Mouse (Mus musculus) MEL (cell line): Measurements from ENCODE around the gene Olfr330. TPM values are rescaled to one million over a fixed set of nuclear protein-coding genes. Genes with fewer than 3 reads are reported as not detected.

Experiments
- DNase-seq: peaks from one replicate; pipeline ENCODE4 v3.0.0; 2011; ENCODE audit warnings: low read depth, low spot score
- H3K27ac ChIP-seq: 2 replicates; pipeline ENCODE4 v1.5.1; 2012; ENCODE audit warnings: low read depth, mild to moderate bottlenecking, control low read depth, low read length, moderate library complexity; ENCODE audit not compliant: control insufficient read depth
- H3K27me3 ChIP-seq, 2 experiments: fragments of 150-350 bp in 1 of 2; sonication (generic) in 1 of 2; 2 replicates each; pipeline ENCODE4 v1.6.1; 2012; ENCODE audit warnings: low read length in 2 of 2, mild to moderate bottlenecking in 2 of 2, improper control_type of control experiment in 1 of 2, moderate library complexity in 1 of 2; ENCODE audit not compliant: insufficient read depth in 2 of 2, control insufficient read depth in 1 of 2
- H3K36me3 ChIP-seq, 2 experiments: 2 replicates each; pipeline ENCODE4 v1.6.1; 2012 to 2014; ENCODE audit warnings: low read length in 2 of 2, improper control_type of control experiment in 1 of 2, inconsistent platforms in 1 of 2, mild to moderate bottlenecking in 1 of 2; ENCODE audit not compliant: insufficient read depth in 2 of 2, control insufficient read depth in 1 of 2
- H3K4me1 ChIP-seq, 2 experiments: fragments of 150-350 bp in 1 of 2; sonication (generic) in 1 of 2; 2 replicates each; pipeline ENCODE4 v1.6.1; 2012; ENCODE audit warnings: low read length in 2 of 2, improper control_type of control experiment in 1 of 2, mild to moderate bottlenecking in 1 of 2; ENCODE audit not compliant: insufficient read depth in 2 of 2, control insufficient read depth in 1 of 2
- H3K4me3 ChIP-seq, 2 experiments: fragments of 150-350 bp in 1 of 2; sonication (generic) in 1 of 2; 2 replicates each; pipeline ENCODE4 v1.5.1; 2012; ENCODE audit warnings: low read depth in 2 of 2, low read length in 2 of 2, mild to moderate bottlenecking in 2 of 2, moderate library complexity in 2 of 2, control low read depth in 1 of 2, improper control_type of control experiment in 1 of 2; ENCODE audit not compliant: control insufficient read depth in 1 of 2, insufficient read depth in 1 of 2
- H3K79me2 ChIP-seq: 2 replicates; pipeline ENCODE4 v1.6.1; 2012; ENCODE audit warnings: mild to moderate bottlenecking, low read length, moderate library complexity; ENCODE audit not compliant: control insufficient read depth, poor library complexity, insufficient read depth
- H3K9ac ChIP-seq: 2 replicates; pipeline ENCODE4 v1.6.1; 2012; ENCODE audit warnings: low read depth, mild to moderate bottlenecking, control low read depth, low read length, moderate library complexity; ENCODE audit not compliant: control insufficient read depth, poor library complexity, severe bottlenecking
- H3K9me3 ChIP-seq: fragments of 150-350 bp; sonication (generic); replicated peaks from 2 replicates; pipeline ENCODE4 v1.6.1; 2012; ENCODE audit warnings: mild to moderate bottlenecking, low read length, improper control_type of control experiment, moderate library complexity; ENCODE audit not compliant: insufficient read depth
- MEF2A ChIP-seq: IDR thresholded peaks from 2 replicates; pipeline ENCODE4 v1.6.1; 2014; ENCODE audit warnings: low read depth, mild to moderate bottlenecking, inconsistent platforms, low read length, improper control_type of control experiment; ENCODE audit not compliant: poor library complexity, insufficient replicate concordance, severe bottlenecking; ENCODE audit errors: extremely low read depth
- MYB ChIP-seq: IDR thresholded peaks from 2 replicates; pipeline ENCODE4 v1.6.1; 2011; ENCODE audit warnings: mild to moderate bottlenecking, low read depth, low read length, improper control_type of control experiment
- POLR2AphosphoS2 ChIP-seq: IDR thresholded peaks from 2 replicates; pipeline ENCODE4 v1.6.1; 2011; ENCODE audit warnings: low read length, improper control_type of control experiment
- TBP ChIP-seq: IDR thresholded peaks from 2 replicates; pipeline ENCODE4 v1.8.0; 2011; ENCODE audit warnings: low read depth, low read length, improper control_type of control experiment
- ZKSCAN1 ChIP-seq: IDR thresholded peaks from 2 replicates; pipeline ENCODE4 v1.6.1; 2012; ENCODE audit warnings: low read depth, mild to moderate bottlenecking, inconsistent platforms, low read length, improper control_type of control experiment, moderate library complexity
- polyA plus RNA-seq, 2 experiments: library from polyadenylated mRNA; stranded (reverse) in 1 of 2; unstranded in 1 of 2; fragments of >175 nt in 1 of 2; fragments of >200 nt in 1 of 2; gene quantifications; 2 replicates each; pipeline versions ENCODE4 v1.2.1 to v1.2.4; 2012; ENCODE audit warnings: low replicate concordance in 2 of 2, low read depth in 1 of 2; ENCODE audit not compliant: insufficient read length in 2 of 2, insufficient read depth in 1 of 2, missing spikeins in 1 of 2
- total RNA-seq: library from RNA; depleted of rRNA; stranded (reverse); fragments of 300-350 nt; gene quantifications from 2 replicates; pipeline ENCODE4 v1.2.3, GENCODE M21; 2012; rRNA removed

Gene Olfr330
- total and polyA plus RNA-seq, 3 experiments: not detected

- no peak within 1 kb of the TSS for H3K9ac ChIP-seq
- peaks cover 12 to 14% of the 10 kb centered on the region in 2 experiments for H3K27me3 ChIP-seq
- no peaks in the 10 kb centered on the region for H3K4me1 ChIP-seq
- TF ChIP-seq MEF2A: no peak
- no peak for TF ChIP-seq TBP
- TF ChIP-seq MYB: no peak
- no peak for TF ChIP-seq ZKSCAN1
- TF ChIP-seq POLR2AphosphoS2: no peak
- TF ChIP-seq, all 39 proteins: peak for 0
- DNase-seq: no peak
- Histone ChIP-seq H3K27ac (no peak within 1 kb of the TSS), H3K36me3 (no peaks in the 10 kb centered on the region), H3K4me3 (no peak within 1 kb of the TSS), H3K9me3 (no peaks in the 10 kb centered on the region), H3K79me2 (no peaks in the 10 kb centered on the region)
These were observed 42.2 kb downstream of the Olfr330 start, which contains the start of gene Olfr332 for GRCm38 (mm10) chr11:58492455-58492854. Gene Olfr332 (minus strand): TSS chr11:58492555.

Other genes starting within 250 kb of the Olfr330 start
- 16.0 and 25.7 TPM in 2 replicates for gene Zfp692, start 227.8 kb downstream of the Olfr330 start, total RNA-seq
- 10 to 100 TPM in 1 of 2 experiments, not detected in 1; 38.0 TPM for gene Zfp692, start 227.8 kb downstream of the Olfr330 start, polyA plus RNA-seq
- 27.2 and 39.5 TPM in 2 replicates for gene Zfp672, start 204.5 kb downstream of the Olfr330 start, total RNA-seq
- 10 to 100 TPM in 1 of 2 experiments, not detected in 1; 22.6 TPM for gene Zfp672, start 204.5 kb downstream of the Olfr330 start, polyA plus RNA-seq
- gene Sh3bp5l, start 204.1 kb downstream of the Olfr330 start, total RNA-seq: 27.3 and 31.7 TPM in 2 replicates
- gene Sh3bp5l, start 204.1 kb downstream of the Olfr330 start, polyA plus RNA-seq: 10 to 100 TPM in 1 of 2 experiments, not detected in 1; 32.8 TPM
- 0.19 TPM in 1 of 2 replicates, not detected in the other for gene Lypd8, start 155.8 kb downstream of the Olfr330 start, total RNA-seq
- under 1 TPM in 1 of 2 experiments, not detected in 1; 0.31 TPM for gene Lypd8, start 155.8 kb downstream of the Olfr330 start, polyA plus RNA-seq
- gene 1810065E05Rik, start 113.7 kb downstream of the Olfr330 start, total RNA-seq: not detected in 2 replicates
- gene 1810065E05Rik, start 113.7 kb downstream of the Olfr330 start, polyA plus RNA-seq: not detected
- gene Gm12253, start 102.3 kb downstream of the Olfr330 start, total RNA-seq: not detected in 2 replicates
- 100 to 1,000 TPM in 1 of 2 experiments, not detected in 1; 109 TPM for gene Gm12253, start 102.3 kb downstream of the Olfr330 start, polyA plus RNA-seq
- not detected in 2 replicates for gene Lypd9, start 81.9 kb downstream of the Olfr330 start, total RNA-seq
- gene Lypd9, start 81.9 kb downstream of the Olfr330 start, polyA plus RNA-seq: not detected
- gene Olfr30, start 72.6 kb downstream of the Olfr330 start, total RNA-seq: not detected in 2 replicates
- gene Olfr30, start 72.6 kb downstream of the Olfr330 start, polyA plus RNA-seq: not detected
- not detected in 2 replicates for gene Olfr332, start 42.3 kb downstream of the Olfr330 start, total RNA-seq
- not detected for gene Olfr332, start 42.3 kb downstream of the Olfr330 start, polyA plus RNA-seq
- gene Olfr331, start 32.3 kb downstream of the Olfr330 start, total RNA-seq: not detected in 2 replicates
- not detected for gene Olfr331, start 32.3 kb downstream of the Olfr330 start, polyA plus RNA-seq
- gene Olfr329-ps, start 11.6 kb upstream of the Olfr330 start, total RNA-seq: not detected in 2 replicates
- not detected for gene Olfr329-ps, start 11.6 kb upstream of the Olfr330 start, polyA plus RNA-seq
- gene Olfr328, start 20.8 kb upstream of the Olfr330 start, total RNA-seq: 0.04 and 0.07 TPM in 2 replicates
- not detected for gene Olfr328, start 20.8 kb upstream of the Olfr330 start, polyA plus RNA-seq
- not detected in 2 replicates for gene Olfr224, start 35.7 kb upstream of the Olfr330 start, total RNA-seq
- not detected for gene Olfr224, start 35.7 kb upstream of the Olfr330 start, polyA plus RNA-seq
- gene Olfr325, start 42.9 kb upstream of the Olfr330 start, total RNA-seq: not detected in 2 replicates
- gene Olfr325, start 42.9 kb upstream of the Olfr330 start, polyA plus RNA-seq: not detected
- not detected in 2 replicates for gene Olfr324, start 60.3 kb upstream of the Olfr330 start, total RNA-seq
- gene Olfr324, start 60.3 kb upstream of the Olfr330 start, polyA plus RNA-seq: not detected
- gene 2210407C18Rik, start 81.2 kb upstream of the Olfr330 start, total RNA-seq: not detected in 2 replicates
- not detected for gene 2210407C18Rik, start 81.2 kb upstream of the Olfr330 start, polyA plus RNA-seq
- not detected in 2 replicates for gene Olfr323, start 95.7 kb upstream of the Olfr330 start, total RNA-seq
- gene Olfr323, start 95.7 kb upstream of the Olfr330 start, polyA plus RNA-seq: not detected
- 4.0 and 5.7 TPM in 2 replicates for gene Trim58, start 105.6 kb upstream of the Olfr330 start, total RNA-seq
- gene Trim58, start 105.6 kb upstream of the Olfr330 start, polyA plus RNA-seq: 10 to 100 TPM in 1 of 2 experiments, not detected in 1; 14.1 TPM
- not detected in 2 replicates for gene Olfr322, start 123.9 kb upstream of the Olfr330 start, total RNA-seq
- not detected for gene Olfr322, start 123.9 kb upstream of the Olfr330 start, polyA plus RNA-seq
- gene Olfr320, start 146.3 kb upstream of the Olfr330 start, total RNA-seq: not detected in 2 replicates
- not detected for gene Olfr320, start 146.3 kb upstream of the Olfr330 start, polyA plus RNA-seq
- not detected in 2 replicates for gene Olfr319, start 164.3 kb upstream of the Olfr330 start, total RNA-seq
- not detected for gene Olfr319, start 164.3 kb upstream of the Olfr330 start, polyA plus RNA-seq
- gene Olfr318, start 189.2 kb upstream of the Olfr330 start, total RNA-seq: not detected in 2 replicates
- under 1 TPM in 1 of 2 experiments, not detected in 1; 0.06 TPM for gene Olfr318, start 189.2 kb upstream of the Olfr330 start, polyA plus RNA-seq
- gene Olfr317, start 204.4 kb upstream of the Olfr330 start, total RNA-seq: not detected in 2 replicates
- gene Olfr317, start 204.4 kb upstream of the Olfr330 start, polyA plus RNA-seq: not detected
- gene Olfr316, start 217.9 kb upstream of the Olfr330 start, total RNA-seq: not detected in 2 replicates
- gene Olfr316, start 217.9 kb upstream of the Olfr330 start, polyA plus RNA-seq: not detected
- gene Olfr315, start 238.4 kb upstream of the Olfr330 start, total RNA-seq: not detected in 2 replicates
- gene Olfr315, start 238.4 kb upstream of the Olfr330 start, polyA plus RNA-seq: not detected
- gene Olfr314, start 248.1 kb upstream of the Olfr330 start, total RNA-seq: not detected in 2 replicates
- gene Olfr314, start 248.1 kb upstream of the Olfr330 start, polyA plus RNA-seq: not detected